Mouse (Mus musculus): ENCODE measurements at regions not wholly inside any gene's neighbourhood (a gene's known extent, or its start where the extent isn't known, plus 50 kb on each side); places are given as distances from the start of the nearest gene placed in this dataset.
A peak's percentile ranks its signal among the peaks of the same experiment; 100 is the strongest.

GRCm38 (mm10) chr6:138956461-138957072 lies 298.2 kb upstream of the Igbp1b start:
- no peak for ATAC-seq (ENCODE audit: low TSS enrichment)

GRCm38 (mm10) chr6:138950888-138951287 lies 292.5 kb upstream of the Igbp1b start:
- ATAC-seq (ENCODE audit: low TSS enrichment) = peak; percentile 72

- no peak for ATAC-seq (ENCODE audit: low TSS enrichment)
These were observed 288.3 kb upstream of the Igbp1b start for GRCm38 (mm10) chr6:138946632-138947031.

- ATAC-seq (ENCODE audit: low TSS enrichment) = peak; percentile 89
These were observed 287.1 kb upstream of the Igbp1b start for GRCm38 (mm10) chr6:138945432-138945831.

GRCm38 (mm10) chr6:138920161-138920560 lies 261.8 kb upstream of the Igbp1b start:
- ATAC-seq (ENCODE audit: low TSS enrichment) = 0 out of 2 replicates have a peak, but pooled peaks have one; percentile 27

- no peak for ATAC-seq (ENCODE audit: low TSS enrichment)
These were observed 261.2 kb upstream of the Igbp1b start for GRCm38 (mm10) chr6:138919531-138919930.

GRCm38 (mm10) chr6:138914981-138915380 lies 256.6 kb upstream of the Igbp1b start:
- no peak for ATAC-seq (ENCODE audit: low TSS enrichment)

- no peak for ATAC-seq (ENCODE audit: low TSS enrichment)
These were observed 215.3 kb upstream of the Igbp1b start for GRCm38 (mm10) chr6:138873610-138874009.

GRCm38 (mm10) chr6:138872495-138873415 lies 214.4 kb upstream of the Igbp1b start:
- no peak for ATAC-seq (ENCODE audit: low TSS enrichment)

- ATAC-seq (ENCODE audit: low TSS enrichment) = no peak
These were observed 179.7 kb upstream of the Igbp1b start for GRCm38 (mm10) chr6:138838043-138838442.

- no peak for ATAC-seq (ENCODE audit: low TSS enrichment)
These were observed 176.5 kb upstream of the Igbp1b start for GRCm38 (mm10) chr6:138834876-138835275.

- peak; percentile 66 for ATAC-seq (ENCODE audit: low TSS enrichment)
These were observed 143.5 kb upstream of the Igbp1b start for GRCm38 (mm10) chr6:138801835-138802234.

- peak; percentile 93 for ATAC-seq (ENCODE audit: low TSS enrichment)
These were observed 142.7 kb upstream of the Igbp1b start for GRCm38 (mm10) chr6:138800836-138801740.

- ATAC-seq (ENCODE audit: low TSS enrichment) = no peak
These were observed 136.4 kb upstream of the Igbp1b start for GRCm38 (mm10) chr6:138794706-138795105.

- ATAC-seq (ENCODE audit: low TSS enrichment) = no peak
These were observed 134.5 kb upstream of the Igbp1b start for GRCm38 (mm10) chr6:138792802-138793201.

- ATAC-seq (ENCODE audit: low TSS enrichment) = no peak
These were observed 124.6 kb upstream of the Igbp1b start for GRCm38 (mm10) chr6:138782907-138783306.

- ATAC-seq (ENCODE audit: low TSS enrichment) = no peak
These were observed 124.1 kb upstream of the Igbp1b start for GRCm38 (mm10) chr6:138782470-138782869.

- no peak for ATAC-seq (ENCODE audit: low TSS enrichment)
These were observed 103.6 kb upstream of the Igbp1b start for GRCm38 (mm10) chr6:138761991-138762390.

- no peak for ATAC-seq (ENCODE audit: low TSS enrichment)
These were observed 96.6 kb upstream of the Igbp1b start for GRCm38 (mm10) chr6:138754955-138755303.

- peak; percentile 59 for ATAC-seq (ENCODE audit: low TSS enrichment)
These were observed 96.1 kb upstream of the Igbp1b start for GRCm38 (mm10) chr6:138754302-138754954.

GRCm38 (mm10) chr6:138717698-138718097 lies 59.4 kb upstream of the Igbp1b start:
- no peak for ATAC-seq (ENCODE audit: low TSS enrichment)

Data from frontal cortex, adult (tissue).